Mouse (Mus musculus) layer of hippocampus, postnatal 14 days (tissue): ENCODE data around the gene Ncoa7. TPM values are rescaled to one million over a fixed set of nuclear protein-coding genes. Genes with fewer than 3 reads are reported as not detected.
"Not testable (repeated sequence)": the region's sequence is repeated elsewhere in the genome, so short reads cannot be mapped to it uniquely, and the experiment has no call there.

ENCODE experiments used
- DNase-seq, 2 experiments: peaks; one replicate each; pipeline ENCODE4 v3.0.0; 2021 to 2022; ENCODE audit warnings: low spot score in 2 of 2, mixed read lengths in 1 of 2
- total RNA-seq, 2 experiments: library from RNA; stranded (reverse); gene quantifications; 2 replicates each; pipeline ENCODE4 v1.2.3; 2021

Gene Ncoa7
- total RNA-seq, 2 experiments from 2014 or later, result 92.7 to 102 TPM

- DNase-seq, result no peak
Measured at GRCm38 (mm10) chr10:30679756-30680155, 123.4 kb downstream of the Ncoa7 start.

DNA sequence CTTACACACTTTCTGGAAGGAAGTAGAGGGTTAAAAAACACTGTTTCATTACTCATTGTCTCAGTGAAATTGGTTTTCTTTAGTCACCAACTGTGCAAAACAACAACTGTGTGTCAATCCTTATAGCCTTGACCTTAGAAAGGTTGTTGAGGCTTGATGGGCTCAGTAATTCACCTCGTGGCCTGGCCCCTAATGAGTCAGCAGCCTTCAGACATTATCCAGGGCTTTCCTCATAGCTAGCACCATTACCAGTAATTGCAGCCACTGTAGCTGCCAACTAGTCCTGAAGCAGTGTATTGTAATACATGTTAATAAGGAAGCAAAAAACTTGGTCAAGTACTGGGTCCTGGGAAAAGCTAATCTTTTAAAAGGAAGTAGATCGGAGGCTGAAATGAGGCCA lies 125.1 kb downstream of the Ncoa7 start:
- DNase-seq, result peak in 1 of 2 experiments; percentile 16

- no peak for DNase-seq
Measured at GRCm38 (mm10) chr10:30674825-30675224, 128.3 kb downstream of the Ncoa7 start.

DNA sequence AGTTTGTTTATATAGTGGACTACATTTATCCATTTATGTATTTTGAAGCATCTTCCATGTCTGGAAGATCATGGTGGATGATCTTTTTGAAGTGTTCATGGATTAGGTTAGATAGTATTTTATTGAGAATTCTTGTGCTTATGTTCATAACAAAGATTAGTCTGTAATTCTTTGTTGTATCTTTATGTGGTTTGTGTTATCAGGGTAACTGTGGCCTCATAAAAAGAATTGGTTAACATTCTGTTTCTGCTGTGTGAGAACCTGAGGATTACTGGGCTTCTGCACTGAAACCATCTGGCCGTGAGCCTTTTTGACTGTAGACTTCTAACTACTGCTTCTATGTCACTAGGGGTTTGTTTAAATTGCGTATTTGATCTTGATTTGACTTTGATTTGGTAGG lies 136.5 kb downstream of the Ncoa7 start:
- no peak for DNase-seq

- peak in 1 of 2 experiments; percentile 8 for DNase-seq
Measured at GRCm38 (mm10) chr10:30660564-30661328, 142.4 kb downstream of the Ncoa7 start.

DNA sequence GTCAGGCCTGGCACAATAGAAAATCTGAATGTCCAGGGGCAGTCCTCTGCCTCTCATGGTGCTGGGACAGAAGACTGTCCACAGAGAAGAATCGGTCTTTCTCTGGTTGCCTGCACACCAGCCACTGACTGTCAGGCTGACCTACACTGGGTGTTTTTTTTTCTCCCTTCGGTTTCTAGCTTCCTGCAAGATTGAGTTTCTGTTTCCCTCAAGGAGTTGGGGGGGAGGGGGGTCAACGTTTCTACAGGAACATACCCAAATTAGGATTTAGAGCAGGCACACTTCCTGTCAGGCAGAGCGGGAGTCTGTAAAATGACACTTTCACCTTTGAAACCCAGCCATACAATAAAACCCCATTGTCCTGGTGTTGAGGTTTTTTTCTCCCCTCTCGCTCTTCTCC lies 147.5 kb downstream of the Ncoa7 start:
- DNase-seq, result no peak

GRCm38 (mm10) chr10:30647681-30648080 lies 155.4 kb downstream of the Ncoa7 start:
- no peak for DNase-seq

DNA sequence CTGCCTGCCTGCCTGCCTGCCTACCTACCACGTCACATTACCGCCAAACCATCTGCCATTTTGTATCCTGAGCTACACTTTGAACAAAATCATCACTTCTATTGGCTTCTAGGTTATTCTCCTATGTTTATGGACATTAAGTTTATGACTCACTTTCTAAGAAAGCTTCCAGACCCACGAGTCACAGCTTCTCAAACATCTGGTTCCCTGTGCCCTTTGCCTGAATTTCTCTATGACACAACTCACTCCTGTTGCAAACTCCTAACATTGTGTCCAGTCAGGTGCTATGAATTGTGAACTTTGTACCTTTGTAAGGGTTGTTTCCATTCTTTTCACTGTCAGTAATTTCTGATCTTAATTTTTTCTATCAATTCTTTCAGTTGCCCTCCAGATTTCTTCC lies 164.9 kb downstream of the Ncoa7 start:
- DNase-seq, result no peak

DNA sequence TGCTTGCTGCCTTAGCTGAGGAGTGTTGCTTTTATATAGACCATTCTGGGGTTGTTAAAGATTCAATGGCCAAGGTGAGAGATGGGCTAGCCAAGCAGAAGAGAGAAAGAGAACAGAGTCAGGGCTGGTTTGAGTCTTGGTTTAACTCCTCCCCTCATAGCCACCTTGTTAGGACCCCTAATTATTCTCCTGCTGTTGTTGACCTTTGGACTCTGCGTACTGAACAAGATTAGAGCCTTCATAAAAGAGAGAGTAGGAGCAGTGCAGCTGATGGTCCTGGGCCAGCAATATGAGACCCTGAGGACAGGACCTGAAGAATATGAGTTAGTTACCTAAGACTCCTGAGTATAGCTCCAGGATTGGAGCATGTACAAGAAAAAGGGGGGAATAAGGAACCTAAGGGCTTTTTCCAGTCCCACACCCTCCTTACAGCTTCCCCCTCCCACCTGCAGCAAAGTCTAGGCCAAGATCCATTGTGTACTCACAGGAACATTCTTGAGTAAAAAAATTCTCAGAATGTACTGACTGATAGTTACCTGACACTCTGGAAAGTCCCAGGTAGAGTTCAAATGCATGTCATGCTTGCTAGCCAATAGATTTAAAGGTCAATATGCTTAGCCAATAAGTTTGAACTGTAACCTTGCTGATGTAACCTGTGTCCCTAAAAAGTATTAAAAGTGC lies 166.5 kb downstream of the Ncoa7 start:
- not testable (repeated sequence) for DNase-seq

GRCm38 (mm10) chr10:30632718-30633117 lies 170.4 kb downstream of the Ncoa7 start:
- no peak for DNase-seq

DNA sequence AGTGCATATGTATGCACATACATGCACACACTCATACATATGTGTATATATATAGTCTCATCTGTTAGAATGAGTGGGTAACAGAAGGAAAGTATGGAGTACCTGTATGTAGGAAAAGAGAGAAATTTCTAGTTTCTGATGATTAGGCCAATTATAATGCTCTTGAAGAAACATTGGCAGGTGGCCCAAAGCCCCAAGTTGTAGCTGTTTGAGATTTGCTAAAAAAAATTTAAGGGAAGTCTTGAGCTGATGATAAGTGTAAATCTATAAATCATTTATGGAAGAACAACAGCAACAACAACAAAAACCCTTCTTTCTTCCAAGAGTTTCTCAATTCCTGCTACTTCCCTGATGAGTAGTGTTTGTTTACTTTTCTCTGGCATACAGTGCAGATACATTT lies 173.1 kb downstream of the Ncoa7 start:
- DNase-seq, result no peak

DNA sequence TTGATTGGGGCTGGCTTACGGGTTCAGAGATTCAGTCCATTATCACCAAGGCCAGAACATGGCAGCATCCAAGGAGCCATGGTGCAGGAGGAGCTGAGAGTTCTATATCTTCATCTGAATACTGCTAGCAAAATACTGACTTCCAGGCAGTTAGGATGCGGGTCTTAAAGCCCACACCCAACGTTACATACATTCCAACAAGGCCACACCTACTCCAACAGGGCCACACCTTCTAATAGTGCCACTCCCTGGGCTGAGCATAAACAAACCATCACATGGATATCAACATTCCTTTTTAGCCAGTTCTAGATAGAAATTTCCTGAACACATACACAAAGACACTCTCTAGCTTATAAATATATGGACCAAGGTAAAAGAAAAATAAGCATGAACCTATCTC lies 173.6 kb downstream of the Ncoa7 start, which contains the start of gene Hint3:
Hint3 (minus strand) TSS at position 120 of the 400 bp plus-strand sequence.
- DNase-seq, result no peak

DNA sequence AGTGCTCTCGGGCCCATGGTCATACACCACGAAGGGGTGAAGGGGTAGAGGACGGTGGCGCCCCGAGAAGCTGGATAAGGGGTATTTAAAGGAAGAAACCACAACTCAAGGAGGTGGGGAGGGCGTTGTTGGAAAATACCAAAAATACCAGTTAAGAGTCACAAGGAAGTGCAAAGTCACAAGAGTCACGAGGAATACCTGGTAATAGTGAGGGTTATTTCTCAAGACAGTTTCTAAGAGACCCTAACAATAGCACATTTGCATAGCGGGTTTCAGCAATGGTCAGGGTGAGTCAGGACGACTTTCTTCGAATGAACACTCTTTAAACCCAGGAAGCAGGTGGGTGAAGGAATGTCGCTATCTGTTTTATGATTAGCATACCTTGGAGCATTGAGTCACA lies 174.7 kb downstream of the Ncoa7 start:
- not testable (repeated sequence) for DNase-seq

DNA sequence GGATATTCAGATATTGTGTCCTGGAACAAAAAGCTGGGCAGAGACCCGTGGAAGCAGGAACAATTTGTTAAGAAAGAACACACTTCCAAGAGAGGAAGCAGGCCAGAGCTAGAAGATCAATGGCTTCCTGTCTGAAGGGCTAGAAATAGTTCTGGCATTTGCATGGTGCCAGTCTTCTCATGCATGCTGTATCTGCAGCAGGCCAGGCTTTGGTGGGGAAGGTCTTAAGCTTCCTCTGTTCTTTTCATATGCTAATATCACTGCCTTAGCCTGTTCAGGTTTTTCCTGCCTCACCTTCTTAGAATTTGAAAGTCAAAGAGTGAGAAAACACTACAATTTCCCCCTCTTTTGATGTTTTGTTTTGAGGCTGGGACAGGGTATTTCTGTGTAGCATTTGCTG lies 175.6 kb downstream of the Ncoa7 start:
- DNase-seq, result no peak

GRCm38 (mm10) chr10:30624161-30625019 lies 178.7 kb downstream of the Ncoa7 start:
- no peak for DNase-seq

DNA sequence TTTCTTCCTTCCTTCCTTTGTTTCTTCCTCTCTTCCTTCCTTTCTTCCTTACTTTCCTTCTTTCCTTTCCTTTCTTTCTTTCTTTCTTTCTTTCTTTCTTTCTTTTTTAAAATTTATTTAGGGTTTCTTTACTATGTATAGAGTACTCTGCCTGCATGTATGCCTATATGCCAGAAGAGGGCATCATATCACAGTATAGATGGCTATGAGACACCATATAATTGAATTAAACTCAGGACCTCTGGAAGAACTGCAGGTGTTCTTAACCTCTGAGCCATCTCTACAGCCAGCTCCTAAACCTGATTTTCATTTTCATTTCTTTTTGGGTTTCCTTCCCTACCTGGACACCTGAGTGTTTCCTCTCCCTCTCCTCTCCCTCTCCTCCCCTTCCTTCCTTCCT lies 180.2 kb downstream of the Ncoa7 start:
- no peak for DNase-seq

GRCm38 (mm10) chr10:30618918-30619210 lies 184.3 kb downstream of the Ncoa7 start:
- DNase-seq, result no peak

- peak; percentile 99 to 100 for DNase-seq
Measured at GRCm38 (mm10) chr10:30618091-30618917, 184.8 kb downstream of the Ncoa7 start.

DNA sequence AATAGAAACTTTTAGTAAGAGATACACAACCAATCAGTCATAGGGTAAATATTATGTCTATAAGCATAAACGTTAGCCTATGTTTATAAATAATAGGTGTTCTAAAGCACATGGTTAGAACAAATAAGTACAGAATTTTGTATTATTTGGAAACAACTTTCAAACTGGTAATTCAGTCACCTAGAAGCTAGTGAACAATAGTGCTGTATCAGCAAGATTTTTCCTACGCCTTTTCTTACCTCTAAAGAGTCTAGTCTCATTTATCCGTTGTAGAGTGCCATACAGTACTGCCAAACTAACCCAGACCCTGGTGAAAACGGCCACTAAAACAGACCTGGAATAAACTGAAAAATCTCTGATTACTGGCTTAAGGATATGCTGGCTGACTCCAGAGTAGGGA lies 190.1 kb downstream of the Ncoa7 start:
- DNase-seq, result no peak

DNA sequence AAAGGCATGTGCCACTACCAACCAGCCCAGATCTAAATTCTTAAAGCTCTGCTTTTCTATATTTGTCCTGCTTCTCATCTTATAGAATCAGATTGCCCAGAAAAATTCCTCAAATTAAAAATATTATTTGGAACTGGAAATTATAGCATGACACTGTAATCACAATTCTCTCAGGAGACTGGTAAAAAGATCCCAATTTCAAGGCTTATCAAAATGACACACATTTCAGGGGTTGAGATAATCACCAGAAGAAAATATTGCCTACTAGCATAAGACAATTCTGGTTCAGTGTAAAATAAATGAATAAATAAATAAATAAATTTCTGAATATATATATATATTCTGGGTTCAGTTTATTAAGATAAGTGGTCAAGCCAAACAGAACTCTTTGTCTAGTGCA lies 193.5 kb downstream of the Ncoa7 start:
- no peak for DNase-seq

GRCm38 (mm10) chr10:30608109-30608508 lies 195.0 kb downstream of the Ncoa7 start:
- no peak for DNase-seq
